Mouse (Mus musculus): Measurements from ENCODE around the gene Kcnc4.

Gene Kcnc4

DNA sequence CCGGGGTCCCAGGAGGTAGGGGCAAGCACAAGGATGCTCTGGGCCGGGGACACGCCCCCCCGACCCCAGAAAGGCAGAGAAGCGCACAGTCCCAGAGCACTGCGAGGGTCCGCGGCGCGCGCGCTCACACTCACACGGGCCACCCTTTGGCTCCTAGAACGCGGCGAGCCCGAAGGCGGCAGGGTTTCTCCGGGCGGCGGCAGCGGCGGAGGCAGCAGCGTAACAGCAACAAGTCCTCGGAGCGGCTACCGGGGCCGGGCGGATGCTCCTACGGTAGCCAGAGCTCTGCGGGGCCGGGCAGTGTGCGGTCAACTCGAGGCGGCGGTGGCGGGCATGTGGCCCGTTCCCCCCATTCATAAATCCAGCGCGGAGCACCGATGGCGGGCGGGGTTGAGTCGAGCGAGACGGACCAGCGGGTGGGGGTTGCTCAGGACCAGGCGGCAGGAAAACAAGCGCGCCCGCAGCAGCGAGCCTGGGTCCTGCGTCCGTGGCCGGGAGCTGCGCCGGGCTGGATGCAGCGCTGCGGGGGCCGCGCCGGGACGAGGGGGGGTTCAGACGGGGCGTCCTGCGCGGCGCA, at the start of gene Kcnc4:
Gene Kcnc4 (minus strand): TSS at position 357 of the 577 bp plus-strand sequence.
- TF ChIP-seq NANOG (IDR thresholded peaks at IDR 0.05; ENCODE audit: borderline replicate concordance, low read length), result no peak
- TF ChIP-seq POU5F1 (IDR thresholded peaks at IDR 0.05; ENCODE audit: borderline replicate concordance, low read length), result no peak
- no peak for TF ChIP-seq CTCF (conservative IDR thresholded peaks at IDR 0.05; ENCODE audit: low read length)

DNA sequence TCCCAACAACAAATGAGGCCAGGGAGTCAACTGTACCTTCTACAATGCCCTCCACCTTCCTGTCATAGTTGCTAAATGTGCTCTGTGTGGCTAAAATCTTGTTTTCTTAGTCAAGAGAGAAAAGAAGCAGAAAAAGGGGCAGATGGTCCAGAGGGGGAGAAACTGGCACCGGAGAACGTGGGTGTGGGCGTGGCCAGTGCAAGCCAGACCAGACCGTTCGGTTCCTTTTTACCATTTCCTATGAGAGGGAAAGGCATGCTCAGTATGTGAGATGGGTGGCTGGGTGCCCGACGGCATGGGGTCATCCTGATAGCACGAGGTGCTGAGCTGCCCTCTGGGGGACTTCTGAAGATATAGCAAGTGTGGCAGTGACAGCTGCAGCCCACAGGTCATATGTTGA, 49.3 kb upstream of the Kcnc4 start:
- Histone ChIP-seq H3K9me3 (ENCODE audit: low read length) (no peaks in the 10 kb centered on the region), H3K4me1 (replicated peaks; ENCODE audit: low read depth, low read length) (no peaks in the 10 kb centered on the region), H3K27me3 (ENCODE audit: insufficient read depth, low read length) (peaks cover 9% of the 10 kb centered on the region), H3K4me3 (replicated peaks; ENCODE audit: low read length) (no peak overlapping the region), H3K36me3 (ENCODE audit: insufficient read depth, low read length) (no peaks in the 10 kb centered on the region)
- TF ChIP-seq POU5F1 (IDR thresholded peaks at IDR 0.05; ENCODE audit: borderline replicate concordance, low read length) (no peak), CTCF (conservative IDR thresholded peaks at IDR 0.05; ENCODE audit: low read length) (no peak), NANOG (IDR thresholded peaks at IDR 0.05; ENCODE audit: borderline replicate concordance, low read length) (no peak)

More for the DNA sequence above, at the start of gene Kcnc4:
- peak within 1 kb of the TSS; percentile 88 for H3K4me3 ChIP-seq (replicated peaks; ENCODE audit: low read length)
- H3K36me3 ChIP-seq (ENCODE audit: insufficient read depth, low read length), result no peaks in the 10 kb centered on the region
- peaks cover 86% of the 10 kb centered on the region for H3K27me3 ChIP-seq (ENCODE audit: insufficient read depth, low read length)
- H3K4me1 ChIP-seq (replicated peaks; ENCODE audit: low read depth, low read length), result peaks cover 21% of the 10 kb centered on the region
- H3K9me3 ChIP-seq (ENCODE audit: low read length), result no peaks in the 10 kb centered on the region

- Histone ChIP-seq H3K4me3 (replicated peaks; ENCODE audit: low read length) (no peak overlapping the region), H3K4me1 (replicated peaks; ENCODE audit: low read depth, low read length) (no peaks in the 10 kb centered on the region), H3K36me3 (ENCODE audit: insufficient read depth, low read length) (no peaks in the 10 kb centered on the region), H3K27me3 (ENCODE audit: insufficient read depth, low read length) (peaks cover 2% of the 10 kb centered on the region; the same call in 1 of the 2 replicates), H3K9me3 (ENCODE audit: low read length) (no peaks in the 10 kb centered on the region)
- TF ChIP-seq NANOG (IDR thresholded peaks at IDR 0.05; ENCODE audit: borderline replicate concordance, low read length) (no peak), CTCF (conservative IDR thresholded peaks at IDR 0.05; ENCODE audit: low read length) (no peak), POU5F1 (IDR thresholded peaks at IDR 0.05; ENCODE audit: borderline replicate concordance, low read length) (no peak)
Measured at GRCm38 (mm10) chr3:107507966-107508365, 48.6 kb upstream of the Kcnc4 start.

- Histone ChIP-seq H3K4me1 (replicated peaks; ENCODE audit: low read depth, low read length) (no peaks in the 10 kb centered on the region), H3K4me3 (replicated peaks; ENCODE audit: low read length) (no peak overlapping the region), H3K9me3 (ENCODE audit: low read length) (no peaks in the 10 kb centered on the region), H3K27me3 (ENCODE audit: insufficient read depth, low read length) (no peaks in the 10 kb centered on the region), H3K36me3 (ENCODE audit: insufficient read depth, low read length) (no peaks in the 10 kb centered on the region)
- no peak for TF ChIP-seq POU5F1 (IDR thresholded peaks at IDR 0.05; ENCODE audit: borderline replicate concordance, low read length)
- no peak for TF ChIP-seq NANOG (IDR thresholded peaks at IDR 0.05; ENCODE audit: borderline replicate concordance, low read length)
- no peak for TF ChIP-seq CTCF (conservative IDR thresholded peaks at IDR 0.05; ENCODE audit: low read length)
Measured at GRCm38 (mm10) chr3:107506531-107506930, 47.2 kb upstream of the Kcnc4 start.

DNA sequence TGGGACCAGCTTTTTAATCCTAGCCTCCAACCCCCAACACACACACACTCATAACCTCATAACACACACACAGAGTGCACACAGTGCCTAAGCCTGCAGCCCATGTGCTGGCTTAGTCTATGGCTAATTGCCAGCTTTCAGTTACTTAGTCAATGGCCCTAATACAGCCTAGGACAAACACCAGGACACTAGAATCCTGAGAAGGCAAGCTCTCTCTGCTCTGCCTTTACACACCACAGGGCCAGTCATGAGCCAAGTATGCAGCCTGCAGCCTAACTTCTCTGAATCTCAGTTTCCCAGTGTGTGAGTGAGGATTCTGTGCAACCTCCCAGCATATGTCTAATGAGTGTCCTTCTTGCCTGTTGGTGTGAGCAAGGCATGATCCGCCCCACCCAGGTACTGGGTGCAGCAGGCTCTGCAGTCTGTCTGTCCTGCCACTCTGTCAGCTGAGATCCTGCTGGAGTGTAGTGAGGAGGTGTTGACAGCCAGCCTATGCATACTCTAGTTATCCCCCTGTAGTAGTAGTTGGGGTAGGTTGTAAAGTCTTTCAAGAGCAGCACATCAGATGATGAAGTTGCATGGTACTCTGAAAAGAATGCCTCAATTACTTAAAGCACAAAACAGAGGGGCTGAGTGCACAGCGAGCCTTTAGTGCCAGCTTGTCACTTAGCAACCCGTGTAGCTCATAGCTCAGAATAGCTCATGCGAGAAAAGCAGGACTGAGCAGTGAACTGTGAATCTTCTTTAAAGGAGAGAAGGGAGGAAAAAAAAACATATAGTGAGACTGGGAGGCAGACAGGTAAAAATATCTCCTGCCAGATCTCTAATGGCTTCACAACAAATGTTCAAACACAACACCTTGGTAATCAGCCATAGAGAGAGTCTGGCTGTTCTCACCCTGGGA, 46.4 kb upstream of the Kcnc4 start:
- H3K36me3 ChIP-seq (ENCODE audit: insufficient read depth, low read length), result no peaks in the 10 kb centered on the region
- H3K4me1 ChIP-seq (replicated peaks; ENCODE audit: low read depth, low read length), result no peaks in the 10 kb centered on the region
- no peak overlapping the region for H3K4me3 ChIP-seq (replicated peaks; ENCODE audit: low read length)
- peaks cover 4% of the 10 kb centered on the region for H3K9me3 ChIP-seq (ENCODE audit: low read length)
- H3K27me3 ChIP-seq (ENCODE audit: insufficient read depth, low read length), result no peaks in the 10 kb centered on the region
- TF ChIP-seq NANOG (IDR thresholded peaks at IDR 0.05; ENCODE audit: borderline replicate concordance, low read length) (no peak), CTCF (conservative IDR thresholded peaks at IDR 0.05; ENCODE audit: low read length) (no peak), POU5F1 (IDR thresholded peaks at IDR 0.05; ENCODE audit: borderline replicate concordance, low read length) (no peak)

DNA sequence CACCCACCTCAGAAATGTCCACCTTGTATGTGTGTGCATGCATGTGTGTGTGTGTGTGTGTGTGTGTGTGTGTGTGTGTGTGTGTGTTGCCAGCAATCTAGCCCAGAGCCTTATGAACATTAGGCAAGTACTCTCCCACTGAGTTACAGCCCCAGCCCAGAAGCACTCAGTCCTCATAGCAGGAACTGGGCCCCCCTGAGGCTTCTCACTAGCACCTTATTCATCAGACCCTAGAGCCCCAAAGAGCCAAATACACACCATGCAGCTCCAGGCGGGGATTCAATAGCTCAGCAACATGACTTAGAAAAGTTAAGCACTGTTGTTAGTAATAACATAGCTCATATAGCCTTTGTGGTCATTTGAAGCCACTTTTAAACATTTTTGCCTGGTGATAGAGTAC, 45.2 kb upstream of the Kcnc4 start:
- Histone ChIP-seq H3K27me3 (ENCODE audit: insufficient read depth, low read length) (no peaks in the 10 kb centered on the region), H3K4me3 (replicated peaks; ENCODE audit: low read length) (no peak overlapping the region), H3K4me1 (replicated peaks; ENCODE audit: low read depth, low read length) (no peaks in the 10 kb centered on the region), H3K36me3 (ENCODE audit: insufficient read depth, low read length) (no peaks in the 10 kb centered on the region), H3K9me3 (ENCODE audit: low read length) (peaks cover 16% of the 10 kb centered on the region)
- TF ChIP-seq CTCF (conservative IDR thresholded peaks at IDR 0.05; ENCODE audit: low read length) (no peak), POU5F1 (IDR thresholded peaks at IDR 0.05; ENCODE audit: borderline replicate concordance, low read length) (no peak), NANOG (IDR thresholded peaks at IDR 0.05; ENCODE audit: borderline replicate concordance, low read length) (no peak)

GRCm38 (mm10) chr3:107503716-107504115, 44.4 kb upstream of the Kcnc4 start:
- Histone ChIP-seq H3K27me3 (ENCODE audit: insufficient read depth, low read length) (no peaks in the 10 kb centered on the region), H3K4me1 (replicated peaks; ENCODE audit: low read depth, low read length) (no peaks in the 10 kb centered on the region), H3K4me3 (replicated peaks; ENCODE audit: low read length) (no peak overlapping the region), H3K9me3 (ENCODE audit: low read length) (peaks cover 16% of the 10 kb centered on the region), H3K36me3 (ENCODE audit: insufficient read depth, low read length) (no peaks in the 10 kb centered on the region)
- TF ChIP-seq POU5F1 (IDR thresholded peaks at IDR 0.05; ENCODE audit: borderline replicate concordance, low read length) (no peak), CTCF (conservative IDR thresholded peaks at IDR 0.05; ENCODE audit: low read length) (no peak), NANOG (IDR thresholded peaks at IDR 0.05; ENCODE audit: borderline replicate concordance, low read length) (no peak)

DNA sequence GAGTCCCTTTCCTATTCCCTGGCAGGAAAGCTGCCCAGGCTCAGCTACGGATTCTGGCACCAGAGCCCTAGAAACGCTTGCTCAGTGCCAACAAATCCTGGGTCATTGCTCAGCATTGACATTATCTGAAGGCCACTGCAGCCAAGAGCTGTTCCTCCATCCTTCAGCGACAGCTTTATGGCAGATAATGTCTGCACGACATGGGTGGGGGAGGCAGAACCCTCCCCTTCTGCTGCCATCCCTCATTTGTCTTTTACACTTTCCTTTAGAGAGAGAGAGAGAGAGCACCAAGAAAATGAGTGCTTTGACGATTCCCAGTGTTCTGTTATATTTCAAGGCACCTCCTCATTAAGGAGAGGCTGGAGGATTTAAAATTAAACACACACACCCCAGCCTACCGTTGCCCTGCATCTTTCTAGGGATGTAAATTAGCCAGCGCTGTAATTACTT, 42.4 kb upstream of the Kcnc4 start:
- no peaks in the 10 kb centered on the region for H3K27me3 ChIP-seq (ENCODE audit: insufficient read depth, low read length)
- no peak overlapping the region for H3K4me3 ChIP-seq (replicated peaks; ENCODE audit: low read length)
- no peak for TF ChIP-seq NANOG (IDR thresholded peaks at IDR 0.05; ENCODE audit: borderline replicate concordance, low read length)
- TF ChIP-seq POU5F1 (IDR thresholded peaks at IDR 0.05; ENCODE audit: borderline replicate concordance, low read length), result no peak
- TF ChIP-seq CTCF (conservative IDR thresholded peaks at IDR 0.05; ENCODE audit: low read length), result no peak
- no peaks in the 10 kb centered on the region for H3K4me1 ChIP-seq (replicated peaks; ENCODE audit: low read depth, low read length)
- H3K36me3 ChIP-seq (ENCODE audit: insufficient read depth, low read length), result no peaks in the 10 kb centered on the region
- peaks cover 16% of the 10 kb centered on the region for H3K9me3 ChIP-seq (ENCODE audit: low read length)
